Mouse (Mus musculus) layer of hippocampus, adult 6 months (tissue): ENCODE results near the gene Cyyr1. TPM values are rescaled to one million over a fixed set of nuclear protein-coding genes. Genes with fewer than 3 reads are reported as not detected.

Experiments
- long read RNA-seq, 2 experiments: library from polyadenylated mRNA; unstranded; transcript quantifications; one replicate each; pipeline ENCODE4 v2.0.0; 2019 to 2020
- polyA plus RNA-seq: library from polyadenylated mRNA; unstranded; fragments of <200 nt; fragmentation: Nextera tagmentation; gene quantifications from 2 replicates; pipeline ENCODE4 v1.2.3, GENCODE M21; 2021

Cyyr1 gene
- polyA plus RNA-seq, result 2.2 and 2.4 TPM in 2 replicates
- long read RNA-seq, experiment 1, full-length matches to known transcripts, result 1 of 9 reads
- long read RNA-seq, experiment 1, partial matches to known transcripts, result 0 of 9 reads
- long read RNA-seq, experiment 1, other reads (novel, unspliced or antisense), result 8 of 9 reads
- long read RNA-seq, experiment 2, partial matches to known transcripts, result 1 of 3 reads
- long read RNA-seq, experiment 2, other reads (novel, unspliced or antisense), result 2 of 3 reads

DNA sequence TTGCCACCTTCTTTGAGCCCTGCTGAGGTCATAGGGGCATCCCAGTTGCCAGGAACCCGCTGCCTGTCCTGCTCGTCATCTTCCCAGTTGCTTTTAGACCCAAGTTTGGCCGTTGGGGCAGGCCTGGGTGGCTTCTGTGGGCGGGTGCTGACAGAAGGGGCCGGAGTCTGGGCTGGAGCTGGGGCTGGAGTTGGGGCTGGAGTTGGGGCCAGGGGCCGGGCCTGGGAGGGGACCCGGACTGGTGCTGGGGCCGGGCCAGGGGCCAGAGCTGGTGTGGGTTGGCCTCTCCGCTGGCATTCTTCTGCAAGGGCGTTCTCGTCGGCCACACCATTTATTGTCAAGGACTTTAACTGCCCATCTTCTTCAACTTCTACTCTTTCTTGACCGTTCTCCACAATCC is at the start of gene Cyyr1:
Gene Cyyr1 (minus strand): TSS at position 101 of the 400 bp plus-strand sequence.

Other genes starting within 250 kb of the Cyyr1 start
- 8.8 and 14.8 TPM in 2 replicates for gene Adamts1, start 249.7 kb upstream of the Cyyr1 start, polyA plus RNA-seq